Mouse (Mus musculus) brain, embryonic 14.5 days (tissue): ENCODE results near the gene Btbd6. TPM values are rescaled to one million over a fixed set of nuclear protein-coding genes. Genes with fewer than 3 reads are reported as not detected.

Experiments
- DNase-seq: peaks from one replicate; pipeline ENCODE4 v3.0.0-alpha.2; 2011; ENCODE audit warnings: low read depth
- CTCF ChIP-seq: fragments of 200-500 bp; IDR thresholded peaks from 2 replicates; pipeline ENCODE4 v1.5.1; 2012; ENCODE audit warnings: inconsistent platforms, mild to moderate bottlenecking, moderate library complexity, borderline replicate concordance; ENCODE audit not compliant: insufficient read depth, insufficient read length; ENCODE audit errors: extremely low read depth
- POLR2A ChIP-seq: fragments of 200-500 bp; IDR thresholded peaks from 2 replicates; pipeline ENCODE4 v1.6.1; 2012; ENCODE audit warnings: mild to moderate bottlenecking, inconsistent platforms, borderline replicate concordance; ENCODE audit not compliant: poor library complexity, insufficient read depth, insufficient read length, severe bottlenecking; ENCODE audit errors: extremely low read depth
- polyA plus RNA-seq: library from polyadenylated mRNA; depleted of rRNA; stranded (reverse); fragments of >200 nt; gene quantifications from 2 replicates; pipeline ENCODE4 v1.2.3, GENCODE M21; 2012; rRNA removed

Btbd6 gene
- polyA plus RNA-seq, 1 experiment, result 61.7 TPM

DNA sequence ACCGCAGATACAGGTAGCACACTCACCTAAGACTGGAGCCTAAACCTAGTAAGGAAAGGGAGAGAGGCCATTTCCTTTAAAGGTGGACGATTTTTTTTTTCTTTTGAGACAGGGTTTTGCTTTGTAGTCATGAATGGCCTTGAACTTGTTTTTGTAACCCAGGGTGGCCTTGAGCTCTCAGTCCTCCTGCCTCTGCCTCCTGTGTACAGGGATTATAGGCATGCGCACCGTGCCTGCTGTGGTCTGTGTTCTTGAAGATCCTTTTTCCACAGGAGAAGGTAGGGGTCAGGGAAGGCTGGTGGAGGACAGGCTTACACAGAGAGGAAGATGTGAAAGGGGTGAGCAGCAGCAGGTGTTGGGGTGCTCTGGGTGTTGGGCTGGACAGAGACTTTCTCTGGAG, 39.7 kb downstream of the Btbd6 start:
- TF ChIP-seq CTCF (no peak), POLR2A (no peak)
- DNase-seq, result no peak

DNA sequence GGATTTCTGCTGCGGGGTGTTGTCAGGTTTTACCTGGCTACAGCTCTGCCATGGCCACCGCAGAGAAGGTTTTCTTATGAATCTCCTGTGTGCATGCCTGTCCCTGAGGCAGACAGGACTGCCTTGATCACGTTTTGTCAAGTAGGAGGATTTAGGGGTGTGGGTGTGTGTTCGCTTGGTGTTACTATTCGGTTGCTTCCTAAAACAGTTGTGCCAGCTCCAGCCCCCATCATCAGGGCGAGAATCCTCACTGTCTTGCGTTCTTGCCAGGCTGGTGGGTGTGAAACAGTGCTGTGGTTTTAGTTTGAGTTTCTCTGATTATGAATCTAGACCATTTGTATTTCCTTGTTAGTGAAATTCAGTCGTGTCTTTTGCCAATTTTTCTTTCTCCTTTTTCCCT, 40.7 kb downstream of the Btbd6 start:
- DNase-seq, result no peak
- TF ChIP-seq CTCF, result no peak
- TF ChIP-seq POLR2A, result no peak

DNA sequence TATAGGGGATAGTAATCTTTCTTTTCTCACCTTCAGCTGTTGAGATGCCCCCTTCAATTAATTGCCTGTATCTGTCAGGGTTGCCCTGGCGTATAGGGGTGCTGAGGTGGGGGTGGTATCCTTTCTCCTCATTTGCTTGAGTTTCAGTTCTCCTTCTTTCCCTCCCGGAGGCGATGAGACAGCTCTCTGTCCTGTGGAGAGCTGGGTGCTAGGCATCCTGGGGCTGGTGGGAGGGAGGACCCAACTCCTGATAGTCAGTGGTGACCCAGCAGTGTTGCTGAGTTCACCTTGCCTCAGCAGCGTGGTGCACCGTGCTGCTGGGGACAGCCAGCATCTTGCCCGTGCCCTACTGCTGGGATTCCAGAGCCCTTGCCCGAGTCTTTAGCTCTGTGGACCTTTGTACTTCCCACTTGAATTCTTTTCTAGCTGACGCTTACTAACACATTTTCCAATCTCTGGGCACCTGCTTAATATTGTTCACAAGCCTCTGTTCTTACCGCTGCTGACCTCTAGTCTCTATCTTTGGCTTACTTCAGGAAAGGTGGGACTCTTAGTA, 41.2 kb downstream of the Btbd6 start:
- no peak for DNase-seq
- TF ChIP-seq POLR2A (no peak), CTCF (no peak)

DNA sequence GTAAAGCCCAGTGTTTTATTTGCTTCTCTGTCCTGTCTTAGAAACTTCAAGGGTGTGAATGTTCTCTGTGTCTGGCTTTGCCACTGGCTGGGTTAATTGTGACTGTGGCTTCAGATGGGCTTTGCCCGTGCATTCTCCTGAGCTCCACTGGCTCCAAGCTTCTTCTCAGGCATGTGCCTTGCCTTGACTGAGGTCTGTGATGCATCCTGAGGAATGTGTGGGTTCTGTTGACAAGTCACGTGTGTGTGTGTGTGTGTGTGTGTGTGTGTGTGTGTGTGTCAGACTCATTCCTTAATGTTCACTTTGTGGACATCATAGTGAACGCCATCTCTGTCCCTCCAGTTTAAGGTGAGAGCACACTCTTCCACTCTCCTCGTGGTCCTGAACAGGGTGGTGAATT, 42.5 kb downstream of the Btbd6 start:
- TF ChIP-seq CTCF (no peak), POLR2A (no peak)
- DNase-seq, result no peak

DNA sequence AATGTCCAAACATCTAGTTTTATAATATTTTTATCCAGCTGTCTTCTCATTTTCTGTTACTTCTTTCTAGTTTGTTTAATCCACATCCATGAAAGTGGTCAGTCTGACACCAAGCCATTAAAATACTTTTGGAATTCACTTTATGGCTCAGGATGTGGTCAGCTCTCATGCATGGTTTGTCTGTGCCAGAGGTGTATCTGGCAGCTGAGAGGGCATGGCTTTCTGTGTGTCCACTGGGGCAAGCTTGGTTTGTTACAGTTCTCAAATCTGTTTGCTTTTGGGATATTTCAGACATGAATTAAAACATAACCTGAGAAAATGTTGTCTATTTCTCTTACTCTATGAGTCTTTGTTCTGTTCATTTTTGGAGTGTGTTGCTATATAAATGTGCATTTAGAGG, 45.2 kb downstream of the Btbd6 start:
- no peak for DNase-seq
- TF ChIP-seq CTCF, result no peak
- no peak for TF ChIP-seq POLR2A

DNA sequence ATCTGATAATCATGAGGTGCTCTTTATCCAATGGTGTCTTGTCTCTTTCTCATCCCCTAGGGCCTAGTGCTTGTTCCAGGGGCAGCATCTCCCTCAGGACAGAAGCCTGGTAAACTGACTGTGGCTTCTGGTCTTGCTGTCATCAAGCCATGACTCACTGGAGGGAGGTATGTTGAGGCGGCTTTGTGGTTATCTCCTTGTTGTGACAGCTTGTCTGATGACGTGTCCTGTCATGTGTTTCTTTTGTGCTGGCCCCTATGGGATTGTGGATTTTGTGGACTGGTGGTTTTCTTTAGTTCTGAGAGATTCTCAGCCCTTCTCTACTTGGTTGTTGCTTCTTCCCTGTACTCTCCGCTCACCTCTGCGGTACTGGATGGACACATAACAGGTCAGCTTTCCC, 46.8 kb downstream of the Btbd6 start:
- DNase-seq, result no peak
- TF ChIP-seq POLR2A, result no peak
- no peak for TF ChIP-seq CTCF

DNA sequence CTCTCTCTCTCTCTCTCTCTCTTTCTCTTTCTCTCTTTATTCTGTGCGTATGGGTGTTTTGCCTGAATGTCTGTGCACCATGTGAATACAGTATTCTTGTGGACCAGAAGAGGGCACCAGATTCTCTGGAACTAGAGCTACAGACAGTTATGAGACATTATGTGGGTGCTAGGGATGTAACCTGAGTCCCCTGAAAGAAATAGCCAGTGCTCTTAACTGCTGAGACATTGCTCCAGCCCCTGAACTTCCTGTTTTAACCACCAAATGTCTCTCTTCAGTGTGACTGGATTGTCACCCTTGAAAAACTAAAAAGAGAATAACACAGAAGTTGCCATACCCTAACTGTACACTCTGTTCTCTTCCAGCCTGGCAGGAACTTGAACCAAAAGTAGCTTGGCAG, 50.3 kb downstream of the Btbd6 start:
- TF ChIP-seq CTCF (no peak), POLR2A (no peak)
- DNase-seq, result no peak

DNA sequence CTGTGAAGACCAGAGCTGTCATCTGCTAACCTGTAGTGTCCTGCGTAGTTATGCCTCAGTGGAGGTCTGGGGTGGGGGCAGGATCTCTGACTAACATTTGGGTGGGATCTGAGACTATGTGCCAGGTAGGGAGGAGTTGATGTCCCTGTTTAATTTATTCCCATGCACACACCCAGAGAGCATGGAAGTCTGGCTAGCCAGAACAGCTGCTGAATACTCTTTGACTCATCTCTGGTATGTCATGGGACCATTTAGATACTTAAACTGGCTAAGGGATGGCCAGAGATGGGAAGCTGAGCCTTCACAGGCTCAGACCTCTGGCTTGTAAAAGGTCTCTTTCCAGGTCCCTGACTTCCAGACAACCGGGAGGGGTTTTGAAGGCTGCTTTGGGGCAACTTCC, 51.2 kb downstream of the Btbd6 start:
- no peak for DNase-seq
- TF ChIP-seq CTCF (no peak), POLR2A (no peak)

DNA sequence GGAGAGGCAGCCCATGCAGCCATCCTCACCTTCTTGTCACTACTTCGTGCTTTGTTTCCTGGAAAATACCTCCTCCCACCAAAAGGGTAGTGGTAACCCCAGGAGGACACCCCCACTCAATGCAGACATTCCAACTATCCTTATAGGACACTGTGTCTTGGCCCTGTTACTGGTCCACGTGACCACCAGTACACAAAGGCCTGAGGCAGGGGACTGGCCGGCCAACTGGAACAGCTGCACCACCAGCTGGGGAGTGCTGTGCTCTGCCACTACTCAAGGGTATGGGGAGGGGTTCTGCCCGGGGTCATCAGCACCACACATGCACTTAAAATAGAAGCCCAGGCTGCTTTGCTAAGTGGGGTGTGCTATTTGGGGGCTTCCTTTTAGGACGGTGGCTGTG, 51.8 kb downstream of the Btbd6 start:
- peak; percentile 54 for DNase-seq

More for the DNA sequence above, 51.8 kb downstream of the Btbd6 start:
- TF ChIP-seq CTCF (no peak), POLR2A (no peak)

Other genes starting within 250 kb of the Btbd6 start
- 6.5 and 6.8 TPM in 2 replicates for gene Pld4, start 215.8 kb upstream of the Btbd6 start, polyA plus RNA-seq
- 1.1 and 1.6 TPM in 2 replicates for gene Ahnak2, start 173.8 kb upstream of the Btbd6 start, polyA plus RNA-seq
- 13.6 and 14.7 TPM in 2 replicates for gene Clba1, start 167.5 kb upstream of the Btbd6 start, polyA plus RNA-seq
- 42.3 and 71.4 TPM in 2 replicates for gene Cdca4, start 147.1 kb upstream of the Btbd6 start, polyA plus RNA-seq
- gene Gpr132, start 108.3 kb upstream of the Btbd6 start, polyA plus RNA-seq, result 0.05 and 0.07 TPM in 2 replicates
- 46.1 and 74.7 TPM in 2 replicates for gene Jag2, start 46.7 kb upstream of the Btbd6 start, polyA plus RNA-seq
- gene Nudt14, start 34.4 kb upstream of the Btbd6 start, polyA plus RNA-seq, result 34.9 and 47.3 TPM in 2 replicates
- gene Brf1, start 24.2 kb downstream of the Btbd6 start, polyA plus RNA-seq, result 63.9 and 67.1 TPM in 2 replicates
- gene Pacs2, start 38.0 kb downstream of the Btbd6 start, polyA plus RNA-seq, result 81.8 and 109 TPM in 2 replicates
- 0.14 and 0.34 TPM in 2 replicates for gene Tex22, start 98.0 kb downstream of the Btbd6 start, polyA plus RNA-seq
- 124 and 134 TPM in 2 replicates for gene Mta1, start 121.8 kb downstream of the Btbd6 start, polyA plus RNA-seq
- gene Crip2, start 163.8 kb downstream of the Btbd6 start, polyA plus RNA-seq, result 303 and 373 TPM in 2 replicates
- 53.9 and 64.2 TPM in 2 replicates for gene Crip1, start 169.8 kb downstream of the Btbd6 start, polyA plus RNA-seq
- gene Tedc1, start 179.9 kb downstream of the Btbd6 start, polyA plus RNA-seq, result 12.9 and 18.0 TPM in 2 replicates
- gene Tmem121, start 209.4 kb downstream of the Btbd6 start, polyA plus RNA-seq, result 66.9 and 78.8 TPM in 2 replicates